Mouse (Mus musculus) testis, adult 2 months (tissue): ENCODE data around the gene Gm4307.
"Not testable (repeated sequence)": the region's sequence is repeated elsewhere in the genome, so short reads cannot be mapped to it uniquely, and the experiment has no call there.

Source experiments
- CTCF ChIP-seq: fragments of 200-500 bp; IDR thresholded peaks from 2 replicates; pipeline ENCODE4 v1.5.1; 2012; ENCODE audit warnings: low read depth, mild to moderate bottlenecking, inconsistent platforms, low read length, moderate library complexity; ENCODE audit not compliant: control insufficient read depth, insufficient read depth, insufficient replicate concordance
- POLR2A ChIP-seq: fragments of 200-500 bp; IDR thresholded peaks from 2 replicates; pipeline ENCODE4 v1.6.1; 2012; ENCODE audit warnings: low read depth, mild to moderate bottlenecking, inconsistent platforms, low read length, moderate library complexity; ENCODE audit not compliant: control insufficient read depth

GRCm38 (mm10) chr10:100402301-100402700 is 41.2 kb downstream of the Gm4307 start:
- not testable (repeated sequence) for TF ChIP-seq POLR2A, CTCF
